7 mouse cellular contexts compared by ENCODE assay signal in genomic region chr11:101785143-101785851, GRCm38 (mm10). TPM values are rescaled to one million over a fixed set of nuclear protein-coding genes. Genes with fewer than 3 reads are reported as not detected.
A peak's percentile ranks its signal among the peaks of the same experiment; 100 is the strongest.
DNase-seq lines count a peak whose midpoint lies in the region; ATAC-seq and TF ChIP-seq lines count a peak whose summit lies in the region.

Etv4 (minus strand) TSS chr11:101785371.

- H3K9ac ChIP-seq in limb, embryonic 12.5 days (replicated peaks) = peak within 1 kb of the TSS; percentile 73
- H3K9ac ChIP-seq in midbrain, embryonic 15.5 days = peak within 1 kb of the TSS; percentile 45

- TF ChIP-seq CTCF in kidney, adult 2 months (conservative IDR thresholded peaks at IDR 0.05; ENCODE audit: insufficient read depth, insufficient read length, low read depth, low read length) = no peak

- H3K27me3 ChIP-seq in embryonic facial prominence, embryonic 10.5 days (replicated peaks; ENCODE audit: low read depth, poor library complexity, severe bottlenecking) = peaks cover 89% of the 10 kb centered on the region
- H3K27me3 ChIP-seq in kidney, adult 2 months (replicated peaks; ENCODE audit: control insufficient read depth, insufficient read depth, low read length) = 0 out of 2 replicates have a peak, but pooled peaks cover 2% of the 10 kb centered on the region
- peaks cover 46% of the 10 kb centered on the region for H3K27me3 ChIP-seq in limb, embryonic 12.5 days
- H3K27me3 ChIP-seq in midbrain, embryonic 15.5 days (replicated peaks) = peaks cover 62% of the 10 kb centered on the region

- peaks cover 60% of the 10 kb centered on the region for H3K4me1 ChIP-seq in embryonic facial prominence, embryonic 10.5 days
- H3K4me1 ChIP-seq in kidney, adult 2 months (ENCODE audit: control insufficient read depth, insufficient read depth, low read length) = peaks cover 3% of the 10 kb centered on the region; the same call in 1 of the 2 replicates
- peaks cover 25% of the 10 kb centered on the region for H3K4me1 ChIP-seq in limb, embryonic 12.5 days (replicated peaks)
- peaks cover 19% of the 10 kb centered on the region for H3K4me1 ChIP-seq in midbrain, embryonic 15.5 days

- ATAC-seq in limb, embryonic 12.5 days (ENCODE audit: insufficient number of reproducible peaks, insufficient read depth, low FRiP score, low TSS enrichment, low read depth) = peak; percentile 88
- peak; percentile 96 for ATAC-seq in midbrain, embryonic 15.5 days (replicated peaks)

- H3K4me3 ChIP-seq in embryonic facial prominence, embryonic 10.5 days = peak within 1 kb of the TSS; percentile 67
- H3K4me3 ChIP-seq in kidney, adult 2 months (ENCODE audit: insufficient read depth, low read depth, low read length) = peak within 1 kb of the TSS; percentile 34
- H3K4me3 ChIP-seq in limb, embryonic 12.5 days (replicated peaks) = peak within 1 kb of the TSS; percentile 60
- peak within 1 kb of the TSS; percentile 44 for H3K4me3 ChIP-seq in midbrain, embryonic 15.5 days

- H3K27ac ChIP-seq in embryonic facial prominence, embryonic 10.5 days (replicated peaks) = peak within 1 kb of the TSS; percentile 92
- no peak within 1 kb of the TSS for H3K27ac ChIP-seq in kidney, adult 2 months (ENCODE audit: insufficient read depth, low read depth, low read length)
- peak within 1 kb of the TSS; percentile 84 for H3K27ac ChIP-seq in limb, embryonic 12.5 days
- no peak within 1 kb of the TSS for H3K27ac ChIP-seq in midbrain, embryonic 15.5 days

- WGBS in embryonic facial prominence, embryonic 10.5 days = under 1% methylated on average over 35 of the region's 35 CpGs
- under 1% methylated on average over 35 of the region's 35 CpGs for WGBS in kidney, adult 2 months
- WGBS in limb, embryonic 12.5 days = under 1% methylated on average over 35 of the region's 35 CpGs
- 1% methylated on average over 33 of the region's 35 CpGs for WGBS in midbrain, embryonic 15.5 days

- no peaks in the 10 kb centered on the region for H3K36me3 ChIP-seq in embryonic facial prominence, embryonic 10.5 days (replicated peaks)
- no peaks in the 10 kb centered on the region for H3K36me3 ChIP-seq in kidney, adult 2 months (ENCODE audit: control insufficient read depth, insufficient read depth, low read length)
- H3K36me3 ChIP-seq in limb, embryonic 12.5 days = no peaks in the 10 kb centered on the region
- no peaks in the 10 kb centered on the region for H3K36me3 ChIP-seq in midbrain, embryonic 15.5 days (replicated peaks)

- TF ChIP-seq POLR2A in kidney, adult 2 months (IDR thresholded peaks at IDR 0.05; ENCODE audit: low read depth, low read length) = no peak

- H3K4me2 ChIP-seq in limb, embryonic 12.5 days = peak within 1 kb of the TSS; percentile 98
- peak within 1 kb of the TSS; percentile 89 for H3K4me2 ChIP-seq in midbrain, embryonic 15.5 days

- DNase-seq in adrenal gland, postnatal 10 days = peak; percentile 93
- peak; percentile 98 for DNase-seq in embryonic facial prominence, embryonic 10.5 days (ENCODE audit: low spot score)
- peak; percentile 84 to 88 for DNase-seq in heart, adult 18-20 months
- DNase-seq in kidney, adult 2 months = peak; percentile 87
- DNase-seq in spleen, postnatal 10 days (ENCODE audit: low spot score in 2 of 2) = peak; percentile 42 to 85

- no peaks in the 10 kb centered on the region for H3K9me3 ChIP-seq in embryonic facial prominence, embryonic 10.5 days
- H3K9me3 ChIP-seq in limb, embryonic 12.5 days = no peaks in the 10 kb centered on the region
- no peaks in the 10 kb centered on the region for H3K9me3 ChIP-seq in midbrain, embryonic 15.5 days

RNA-seq across cellular contexts. Expression of gene Etv4, which starts in this region (rescaled TPM):
- 1 to 10 TPM; 3.2 to 3.9 TPM for total RNA-seq in adrenal gland, postnatal 10 days (2021)
- 15.9 and 18.9 TPM in 2 replicates for polyA plus RNA-seq in embryonic facial prominence, embryonic 10.5 days (2016; fragmentation: Nextera tagmentation; extraction: Ambion mirVana)
- under 1 TPM; 0.21 to 0.32 TPM for total RNA-seq in heart, adult 18-20 months (2021)
- 1.1 and 1.3 TPM in 2 replicates for polyA plus RNA-seq in kidney, adult 2 months (2012; rRNA removed)
- polyA plus RNA-seq in limb, embryonic 12.5 days (2016; fragmentation: Nextera tagmentation; extraction: Ambion mirVana) = 22.9 and 26.2 TPM in 2 replicates
- 5.9 and 7.5 TPM in 2 replicates for polyA plus RNA-seq in midbrain, embryonic 15.5 days (2015; fragmentation: Nextera tagmentation; extraction: Ambion mirVana)

Comparison
In these comparisons a context has a peak if more than half of its experiments do, and no peak if none do; other contexts are left out.
1. Peak in DNase-seq in heart, adult 18-20 months; RNA of the gene not detected or under 1 TPM.
2. H3K27ac ChIP-seq: peak in embryonic facial prominence, embryonic 10.5 days (single experiment) and limb, embryonic 12.5 days (single experiment); none in kidney, adult 2 months (single experiment) and midbrain, embryonic 15.5 days (single experiment).
3. Peak in every context shown above with its lines, with median percentiles within 50 percentile points of each other: DNase-seq and H3K4me3 ChIP-seq.